Mouse (Mus musculus): ENCODE measurements around the gene Myo6. TPM values are rescaled to one million over a fixed set of nuclear protein-coding genes. Genes with fewer than 3 reads are reported as not detected.
A peak's percentile ranks its signal among the peaks of the same experiment; 100 is the strongest.

Myo6 gene
- polyA plus RNA-seq, 1 experiment from 2014 or later = 8.3 TPM

GRCm38 (mm10) chr9:80173629-80174028, 8.8 kb downstream of the Myo6 start:
- H3K27me3 ChIP-seq (ENCODE audit: control insufficient read depth, insufficient read depth, low read length) = no peaks in the 10 kb centered on the region
- no peak overlapping the region for H3K4me2 ChIP-seq (ENCODE audit: low read depth, severe bottlenecking)
- no peak overlapping the region for H3K9ac ChIP-seq (ENCODE audit: low read length)
- no peak for DNase-seq (ENCODE audit: low spot score)
- no peaks in the 10 kb centered on the region for H3K9me3 ChIP-seq (ENCODE audit: control insufficient read depth, low read length)
- H3K4me3 ChIP-seq (ENCODE audit: low read depth, low read length) = no peak overlapping the region
- H3K36me3 ChIP-seq (ENCODE audit: control insufficient read depth, insufficient read depth, low read length) = no peaks in the 10 kb centered on the region
- H3K4me1 ChIP-seq (ENCODE audit: control insufficient read depth, insufficient read depth, low read length) = 0 out of 2 replicates have a peak, but pooled peaks cover 4% of the 10 kb centered on the region
- no peak overlapping the region for H3K27ac ChIP-seq (replicated peaks; ENCODE audit: low read depth, low read length)
- 55% methylated on average over 9 of the region's 9 CpGs for WGBS
- peak; percentile 31; the same call in 1 of the 2 replicates for ATAC-seq (ENCODE audit: insufficient number of reproducible peaks, low FRiP score, low TSS enrichment, low read depth)

GRCm38 (mm10) chr9:80176696-80177478, 12.1 kb downstream of the Myo6 start:
- no peak overlapping the region for H3K4me3 ChIP-seq (ENCODE audit: low read depth, low read length)
- no peaks in the 10 kb centered on the region for H3K36me3 ChIP-seq (ENCODE audit: control insufficient read depth, insufficient read depth, low read length)
- H3K27me3 ChIP-seq (ENCODE audit: control insufficient read depth, insufficient read depth, low read length) = no peaks in the 10 kb centered on the region
- no peak overlapping the region for H3K9ac ChIP-seq (ENCODE audit: low read length)
- H3K27ac ChIP-seq (replicated peaks; ENCODE audit: low read depth, low read length) = no peak overlapping the region
- 0 out of 2 replicates have a peak, but pooled peaks cover 4% of the 10 kb centered on the region for H3K4me1 ChIP-seq (ENCODE audit: control insufficient read depth, insufficient read depth, low read length)
- no peaks in the 10 kb centered on the region for H3K9me3 ChIP-seq (ENCODE audit: control insufficient read depth, low read length)
- DNase-seq (ENCODE audit: low spot score) = no peak
- ATAC-seq (ENCODE audit: insufficient number of reproducible peaks, low FRiP score, low TSS enrichment, low read depth) = no peak
- H3K4me2 ChIP-seq (ENCODE audit: low read depth, severe bottlenecking) = no peak overlapping the region
- WGBS = 76% methylated on average over 13 of the region's 13 CpGs

GRCm38 (mm10) chr9:80178670-80179069, 13.8 kb downstream of the Myo6 start:
- H3K9me3 ChIP-seq (ENCODE audit: control insufficient read depth, low read length) = no peaks in the 10 kb centered on the region
- no peaks in the 10 kb centered on the region for H3K27me3 ChIP-seq (ENCODE audit: control insufficient read depth, insufficient read depth, low read length)
- WGBS = 84% methylated on average over 2 of the region's 2 CpGs
- no peak overlapping the region for H3K4me3 ChIP-seq (ENCODE audit: low read depth, low read length)
- no peak for ATAC-seq (ENCODE audit: insufficient number of reproducible peaks, low FRiP score, low TSS enrichment, low read depth)
- no peak for DNase-seq (ENCODE audit: low spot score)
- H3K4me2 ChIP-seq (ENCODE audit: low read depth, severe bottlenecking) = no peak overlapping the region
- H3K9ac ChIP-seq (ENCODE audit: low read length) = no peak overlapping the region
- H3K27ac ChIP-seq (replicated peaks; ENCODE audit: low read depth, low read length) = no peak overlapping the region
- H3K4me1 ChIP-seq (ENCODE audit: control insufficient read depth, insufficient read depth, low read length) = 0 out of 2 replicates have a peak, but pooled peaks cover 1% of the 10 kb centered on the region
- no peaks in the 10 kb centered on the region for H3K36me3 ChIP-seq (ENCODE audit: control insufficient read depth, insufficient read depth, low read length)

- ATAC-seq (ENCODE audit: insufficient number of reproducible peaks, low FRiP score, low TSS enrichment, low read depth) (no peak), DNase-seq (ENCODE audit: low spot score) (no peak)
- 89% methylated on average over 4 of the region's 4 CpGs for WGBS
- Histone ChIP-seq H3K4me1 (ENCODE audit: control insufficient read depth, insufficient read depth, low read length) (no peaks in the 10 kb centered on the region), H3K27ac (replicated peaks; ENCODE audit: low read depth, low read length) (no peak overlapping the region), H3K9ac (ENCODE audit: low read length) (no peak overlapping the region), H3K4me3 (ENCODE audit: low read depth, low read length) (no peak overlapping the region), H3K36me3 (ENCODE audit: control insufficient read depth, insufficient read depth, low read length) (no peaks in the 10 kb centered on the region), H3K9me3 (ENCODE audit: control insufficient read depth, low read length) (no peaks in the 10 kb centered on the region), H3K4me2 (ENCODE audit: low read depth, severe bottlenecking) (no peak overlapping the region), H3K27me3 (ENCODE audit: control insufficient read depth, insufficient read depth, low read length) (no peaks in the 10 kb centered on the region)
These were observed 14.9 kb downstream of the Myo6 start for GRCm38 (mm10) chr9:80179688-80180087.

GRCm38 (mm10) chr9:80180771-80181170, 15.9 kb downstream of the Myo6 start:
- DNase-seq (ENCODE audit: low spot score) (no peak), ATAC-seq (ENCODE audit: insufficient number of reproducible peaks, low FRiP score, low TSS enrichment, low read depth) (no peak)
- H3K9me3 ChIP-seq (ENCODE audit: control insufficient read depth, low read length) = no peaks in the 10 kb centered on the region
- no peaks in the 10 kb centered on the region for H3K4me1 ChIP-seq (ENCODE audit: control insufficient read depth, insufficient read depth, low read length)
- H3K36me3 ChIP-seq (ENCODE audit: control insufficient read depth, insufficient read depth, low read length) = no peaks in the 10 kb centered on the region
- no peak overlapping the region for H3K4me3 ChIP-seq (ENCODE audit: low read depth, low read length)
- no peak overlapping the region for H3K4me2 ChIP-seq (ENCODE audit: low read depth, severe bottlenecking)
- no peak overlapping the region for H3K27ac ChIP-seq (replicated peaks; ENCODE audit: low read depth, low read length)
- WGBS = 89% methylated on average over 5 of the region's 5 CpGs
- H3K9ac ChIP-seq (ENCODE audit: low read length) = no peak overlapping the region
- no peaks in the 10 kb centered on the region for H3K27me3 ChIP-seq (ENCODE audit: control insufficient read depth, insufficient read depth, low read length)

- no peaks in the 10 kb centered on the region for H3K9me3 ChIP-seq (ENCODE audit: control insufficient read depth, low read length)
- H3K36me3 ChIP-seq (ENCODE audit: control insufficient read depth, insufficient read depth, low read length) = no peaks in the 10 kb centered on the region
- H3K4me1 ChIP-seq (ENCODE audit: control insufficient read depth, insufficient read depth, low read length) = no peaks in the 10 kb centered on the region
- DNase-seq (ENCODE audit: low spot score) (no peak), ATAC-seq (ENCODE audit: insufficient number of reproducible peaks, low FRiP score, low TSS enrichment, low read depth) (no peak)
- 93% methylated on average over 1 of the region's 1 CpGs for WGBS
- no peaks in the 10 kb centered on the region for H3K27me3 ChIP-seq (ENCODE audit: control insufficient read depth, insufficient read depth, low read length)
- no peak overlapping the region for H3K27ac ChIP-seq (replicated peaks; ENCODE audit: low read depth, low read length)
- no peak overlapping the region for H3K9ac ChIP-seq (ENCODE audit: low read length)
- H3K4me2 ChIP-seq (ENCODE audit: low read depth, severe bottlenecking) = no peak overlapping the region
- no peak overlapping the region for H3K4me3 ChIP-seq (ENCODE audit: low read depth, low read length)
These were observed 16.9 kb downstream of the Myo6 start for GRCm38 (mm10) chr9:80181692-80182091.

GRCm38 (mm10) chr9:80184138-80184537, 19.3 kb downstream of the Myo6 start:
- 86% methylated on average over 5 of the region's 5 CpGs for WGBS
- H3K9ac ChIP-seq (ENCODE audit: low read length) = no peak overlapping the region
- H3K4me2 ChIP-seq (ENCODE audit: low read depth, severe bottlenecking) = no peak overlapping the region
- H3K36me3 ChIP-seq (ENCODE audit: control insufficient read depth, insufficient read depth, low read length) = no peaks in the 10 kb centered on the region
- no peaks in the 10 kb centered on the region for H3K4me1 ChIP-seq (ENCODE audit: control insufficient read depth, insufficient read depth, low read length)
- no peak overlapping the region for H3K27ac ChIP-seq (replicated peaks; ENCODE audit: low read depth, low read length)
- ATAC-seq (ENCODE audit: insufficient number of reproducible peaks, low FRiP score, low TSS enrichment, low read depth) = no peak
- no peaks in the 10 kb centered on the region for H3K9me3 ChIP-seq (ENCODE audit: control insufficient read depth, low read length)
- H3K27me3 ChIP-seq (ENCODE audit: control insufficient read depth, insufficient read depth, low read length) = no peaks in the 10 kb centered on the region
- DNase-seq (ENCODE audit: low spot score) = no peak
- no peak overlapping the region for H3K4me3 ChIP-seq (ENCODE audit: low read depth, low read length)

- H3K27me3 ChIP-seq (ENCODE audit: control insufficient read depth, insufficient read depth, low read length) = no peaks in the 10 kb centered on the region
- DNase-seq (ENCODE audit: low spot score) (no peak), ATAC-seq (ENCODE audit: insufficient number of reproducible peaks, low FRiP score, low TSS enrichment, low read depth) (no peak)
- no peak overlapping the region for H3K4me2 ChIP-seq (ENCODE audit: low read depth, severe bottlenecking)
- no peaks in the 10 kb centered on the region for H3K4me1 ChIP-seq (ENCODE audit: control insufficient read depth, insufficient read depth, low read length)
- WGBS = 56% methylated on average over 3 of the region's 3 CpGs
- H3K9me3 ChIP-seq (ENCODE audit: control insufficient read depth, low read length) = no peaks in the 10 kb centered on the region
- H3K36me3 ChIP-seq (ENCODE audit: control insufficient read depth, insufficient read depth, low read length) = no peaks in the 10 kb centered on the region
- no peak overlapping the region for H3K4me3 ChIP-seq (ENCODE audit: low read depth, low read length)
- no peak overlapping the region for H3K27ac ChIP-seq (replicated peaks; ENCODE audit: low read depth, low read length)
- no peak overlapping the region for H3K9ac ChIP-seq (ENCODE audit: low read length)
These were observed 20.9 kb downstream of the Myo6 start for GRCm38 (mm10) chr9:80185737-80186136.

- DNase-seq (ENCODE audit: low spot score) (no peak), ATAC-seq (ENCODE audit: insufficient number of reproducible peaks, low FRiP score, low TSS enrichment, low read depth) (no peak)
- H3K9ac ChIP-seq (ENCODE audit: low read length) = no peak overlapping the region
- H3K36me3 ChIP-seq (ENCODE audit: control insufficient read depth, insufficient read depth, low read length) = no peaks in the 10 kb centered on the region
- H3K27ac ChIP-seq (replicated peaks; ENCODE audit: low read depth, low read length) = no peak overlapping the region
- no peak overlapping the region for H3K4me3 ChIP-seq (ENCODE audit: low read depth, low read length)
- H3K9me3 ChIP-seq (ENCODE audit: control insufficient read depth, low read length) = no peaks in the 10 kb centered on the region
- H3K27me3 ChIP-seq (ENCODE audit: control insufficient read depth, insufficient read depth, low read length) = no peaks in the 10 kb centered on the region
- no peak overlapping the region for H3K4me2 ChIP-seq (ENCODE audit: low read depth, severe bottlenecking)
- no peaks in the 10 kb centered on the region for H3K4me1 ChIP-seq (ENCODE audit: control insufficient read depth, insufficient read depth, low read length)
- 92% methylated on average over 8 of the region's 8 CpGs for WGBS
These were observed 21.9 kb downstream of the Myo6 start for GRCm38 (mm10) chr9:80186693-80187092.
